ENCODE assay signal across 8 mouse cellular contexts in the genomic region with DNA sequence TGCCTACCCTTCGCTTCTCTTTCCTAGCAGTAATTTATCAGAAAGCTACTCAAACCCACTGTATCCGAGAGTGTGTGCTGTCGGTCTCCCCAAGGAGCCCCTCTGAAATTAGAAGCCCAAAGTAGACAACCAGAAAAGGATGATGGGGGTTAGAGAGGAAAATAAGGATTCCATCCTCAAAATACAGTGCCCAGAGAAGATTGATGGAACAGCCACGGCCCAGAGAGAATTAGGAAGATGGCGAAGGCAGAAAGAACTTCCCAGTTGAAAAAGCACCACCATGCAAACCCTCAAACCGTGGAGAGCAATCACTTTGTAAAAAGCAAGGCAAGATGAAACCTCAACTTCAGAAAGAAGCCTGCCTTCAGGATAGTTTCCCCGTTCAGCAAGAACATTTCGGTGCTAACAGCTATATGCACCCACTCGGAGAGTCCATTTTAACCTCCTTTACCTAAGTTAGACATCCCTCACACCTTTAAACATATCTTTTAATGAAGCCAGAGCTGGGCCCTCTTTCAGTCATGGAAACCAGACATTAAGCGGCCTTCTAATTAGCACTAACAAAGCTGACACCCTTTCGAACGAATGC. TPM values are rescaled to one million over a fixed set of nuclear protein-coding genes. Genes with fewer than 3 reads are reported as not detected.
DNase-seq lines count a peak whose midpoint lies in the region; ATAC-seq and TF ChIP-seq lines count a peak whose summit lies in the region.

No protein-coding gene starts in this region.

- H3K27ac ChIP-seq in kidney, embryonic 14.5 days (ENCODE audit: low read depth, low read length), result no peak overlapping the region; the same call in 1 of the 2 replicates
- H3K27ac ChIP-seq in forebrain, postnatal 0 days (ENCODE audit: low read depth, low read length), result peak overlapping the region; percentile 99
- peak overlapping the region; percentile 92 for H3K27ac ChIP-seq in liver, postnatal 0 days (ENCODE audit: low read depth)

- H3K9me3 ChIP-seq in kidney, embryonic 14.5 days (ENCODE audit: control insufficient read depth, low read length), result no peaks in the 10 kb centered on the region
- H3K9me3 ChIP-seq in forebrain, postnatal 0 days (ENCODE audit: low read length), result no peaks in the 10 kb centered on the region
- H3K9me3 ChIP-seq in liver, postnatal 0 days (ENCODE audit: low read length), result no peaks in the 10 kb centered on the region

- WGBS in kidney, embryonic 14.5 days, result 46% methylated on average over 12 of the region's 12 CpGs
- whole genome bisulfite sequencing in forebrain, postnatal 0 days, result 26% methylated on average over 12 of the region's 12 CpGs
- WGBS in liver, postnatal 0 days (ENCODE audit: insufficient replicate concordance), result 53% methylated on average over 12 of the region's 12 CpGs

- no peak for DNase-seq in kidney, postnatal 4 days
- peak; percentile 16 for DNase-seq in MEL-GATA-1-ER (ENCODE audit: extremely low read depth, low read depth)
- DNase-seq in forebrain, postnatal 0 days, result no peak
- no peak for DNase-seq in liver, postnatal 0 days
- DNase-seq in gastrocnemius, adult 18-20 months (ENCODE audit: low spot score), result no peak
- DNase-seq in T-cell, adult 2 months (ENCODE audit: low spot score), result no peak
- DNase-seq in lung, postnatal 14 days, result no peak

- no peak for ATAC-seq in kidney, embryonic 14.5 days (ENCODE audit: low FRiP score, low TSS enrichment)
- no peak for ATAC-seq in forebrain, postnatal 0 days
- no peak for ATAC-seq in liver, postnatal 0 days

- peak overlapping the region; percentile 69 for H3K4me2 ChIP-seq in kidney, embryonic 14.5 days (replicated peaks; ENCODE audit: low read depth, low read length)
- peak overlapping the region; percentile 63 for H3K4me2 ChIP-seq in forebrain, postnatal 0 days (ENCODE audit: low read depth)
- H3K4me2 ChIP-seq in liver, postnatal 0 days (ENCODE audit: low read depth, low read length), result peak overlapping the region; percentile 90

- H3K4me1 ChIP-seq in kidney, embryonic 14.5 days (ENCODE audit: control insufficient read depth, insufficient read depth, low read length), result peaks cover 22% of the 10 kb centered on the region
- peaks cover 18% of the 10 kb centered on the region for H3K4me1 ChIP-seq in forebrain, postnatal 0 days (ENCODE audit: insufficient read depth)
- H3K4me1 ChIP-seq in liver, postnatal 0 days (ENCODE audit: insufficient read depth), result peaks cover 28% of the 10 kb centered on the region

- H3K9ac ChIP-seq in kidney, embryonic 14.5 days (ENCODE audit: low read depth, low read length), result peak overlapping the region; percentile 98
- peak overlapping the region; percentile 99 for H3K9ac ChIP-seq in forebrain, postnatal 0 days
- peak overlapping the region; percentile 87 for H3K9ac ChIP-seq in liver, postnatal 0 days (replicated peaks)

- no peaks in the 10 kb centered on the region for H3K27me3 ChIP-seq in kidney, embryonic 14.5 days (ENCODE audit: control insufficient read depth, insufficient read depth, low read length)
- H3K27me3 ChIP-seq in forebrain, postnatal 0 days (ENCODE audit: insufficient read depth, low read length), result no peaks in the 10 kb centered on the region
- H3K27me3 ChIP-seq in liver, postnatal 0 days (ENCODE audit: insufficient read depth, low read length), result no peaks in the 10 kb centered on the region

- TF ChIP-seq CTCF in forebrain, postnatal 0 days (IDR thresholded peaks at IDR 0.05; ENCODE audit: low read depth), result no peak
- no peak for TF ChIP-seq CTCF in liver, postnatal 0 days (IDR thresholded peaks at IDR 0.05; ENCODE audit: low read depth)

- H3K36me3 ChIP-seq in kidney, embryonic 14.5 days (ENCODE audit: control insufficient read depth, insufficient read depth, low read length), result no peaks in the 10 kb centered on the region; the same call in 1 of the 2 replicates
- H3K36me3 ChIP-seq in forebrain, postnatal 0 days (ENCODE audit: insufficient read depth), result no peaks in the 10 kb centered on the region
- peaks cover 2% of the 10 kb centered on the region; the same call in 1 of the 2 replicates for H3K36me3 ChIP-seq in liver, postnatal 0 days (replicated peaks; ENCODE audit: insufficient read depth, low read length)

- peak overlapping the region; percentile 97 for H3K4me3 ChIP-seq in kidney, embryonic 14.5 days (ENCODE audit: low read length)
- peak overlapping the region; percentile 80 for H3K4me3 ChIP-seq in forebrain, postnatal 0 days (ENCODE audit: low read depth, low read length)
- peak overlapping the region; percentile 75 for H3K4me3 ChIP-seq in liver, postnatal 0 days (ENCODE audit: low read depth, low read length)

- no peak for TF ChIP-seq EP300 in liver, postnatal 0 days (IDR thresholded peaks at IDR 0.05; ENCODE audit: low read depth)

RNA-seq across cellular contexts. Expression of gene Calm2, which starts 1.0 kb away (rescaled TPM):
- 1,015 and 1,361 TPM in 2 replicates for polyA plus RNA-seq in kidney, embryonic 14.5 days (2014; fragmentation: Nextera tagmentation; extraction: Ambion mirVana)
- total RNA-seq in forebrain, postnatal 0 days (2014; rRNA removed), result 1,563 and 1,794 TPM in 2 replicates
- 3,264 and 3,401 TPM in 2 replicates for polyA plus RNA-seq in forebrain, postnatal 0 days (2015; fragmentation: Nextera tagmentation; extraction: Ambion mirVana)
- 397 and 413 TPM in 2 replicates for polyA plus RNA-seq in liver, postnatal 0 days (2015; fragmentation: Nextera tagmentation; extraction: Ambion mirVana)
- total RNA-seq in gastrocnemius, adult 18-20 months (2021), result 100 to 1,000 TPM; 180 to 209 TPM

RNA-seq across cellular contexts. Expression of gene Stpg4, which starts 20.2 kb away (rescaled TPM):
- polyA plus RNA-seq in kidney, embryonic 14.5 days (2014; fragmentation: Nextera tagmentation; extraction: Ambion mirVana), result 0.51 TPM in 1 of 2 replicates, not detected in the other
- total RNA-seq in forebrain, postnatal 0 days (2014; rRNA removed), result not detected in 2 replicates
- polyA plus RNA-seq in forebrain, postnatal 0 days (2015; fragmentation: Nextera tagmentation; extraction: Ambion mirVana), result not detected in 2 replicates
- polyA plus RNA-seq in liver, postnatal 0 days (2015; fragmentation: Nextera tagmentation; extraction: Ambion mirVana), result not detected in 2 replicates
- total RNA-seq in gastrocnemius, adult 18-20 months (2021), result not detected
